Mouse (Mus musculus): ENCODE measurements around the gene Wnk4.
"Not testable (repeated sequence)": the region's sequence is repeated elsewhere in the genome, so short reads cannot be mapped to it uniquely, and the experiment has no call there.

Gene Wnk4

GRCm38 (mm10) chr11:101323609-101324008 lies 63.2 kb downstream of the Wnk4 start:
- DNase-seq = peak; percentile 58

DNA sequence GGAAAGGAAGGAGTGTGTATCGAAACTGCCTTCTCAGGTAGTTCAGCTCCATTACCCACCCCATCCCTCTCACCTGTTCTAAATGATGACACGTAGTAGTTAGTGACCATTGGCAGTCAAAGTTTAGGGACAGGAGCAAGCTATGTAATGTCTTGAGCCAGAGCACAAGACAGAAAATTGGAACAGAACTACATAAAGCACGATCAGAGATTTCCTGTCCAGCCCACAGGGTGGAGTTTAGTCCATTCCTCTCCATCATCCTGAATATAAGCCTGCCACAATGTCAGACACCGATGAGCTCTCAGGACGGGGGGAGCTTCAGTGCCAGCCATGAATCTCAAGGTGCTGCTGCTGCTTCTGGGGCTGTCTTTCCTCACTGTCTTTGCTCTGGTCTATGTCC lies 64.4 kb downstream of the Wnk4 start, which contains the start of gene Aoc2:
Gene Aoc2, plus strand, starts transcription at position 301 of the 400 bp plus-strand sequence.
- no peak for DNase-seq

GRCm38 (mm10) chr11:101325201-101325600 lies 64.8 kb downstream of the Wnk4 start:
- not testable (repeated sequence) for DNase-seq

GRCm38 (mm10) chr11:101326147-101326546 lies 65.8 kb downstream of the Wnk4 start:
- no peak for DNase-seq

All from right cerebral cortex, adult 18-20 months (tissue).